ENCODE assay signal across 32 mouse cellular contexts in genomic region chr6:36922006-36922405, GRCm38 (mm10).
"Had no signal": no experiment of that assay in that cellular context is flagged by ENCODE, and none has a peak within 500 bp of the region (broad histone marks: within the 10 kb centered on the region; RNA-seq: fewer than 3 reads in every experiment).

No protein-coding gene starts in this region.

- H3K4me1 ChIP-seq: heart, embryonic 10.5 days; heart, embryonic 12.5 days; heart, embryonic 13.5 days; heart, embryonic 15.5 days; hindbrain, embryonic 10.5 days; hindbrain, embryonic 12.5 days; hindbrain, embryonic 13.5 days; intestine, embryonic 15.5 days had no signal

- H3K9ac ChIP-seq: heart, embryonic 12.5 days; heart, embryonic 13.5 days; heart, embryonic 15.5 days; hindbrain, embryonic 12.5 days; hindbrain, embryonic 13.5 days; hindbrain, embryonic 14.5 days; hindbrain, embryonic 15.5 days; intestine, embryonic 15.5 days had no signal

- H3K36me3 ChIP-seq: heart, embryonic 10.5 days; heart, embryonic 12.5 days; heart, embryonic 13.5 days; heart, embryonic 15.5 days; hindbrain, embryonic 12.5 days; intestine, embryonic 15.5 days had no signal

- ATAC-seq: hindbrain, embryonic 16.5 days; hindbrain, postnatal 0 days; inflammation-experienced regulatory T-cells, adult 6 months; intestine, embryonic 15.5 days; intestine, embryonic 16.5 days; intestine, postnatal 0 days had no signal

- H3K4me3 ChIP-seq: heart, adult 2 months; heart, embryonic 10.5 days; heart, embryonic 12.5 days; heart, embryonic 13.5 days; heart, embryonic 15.5 days; hindbrain, embryonic 10.5 days; hindbrain, embryonic 12.5 days; hindbrain, embryonic 13.5 days; hindbrain, embryonic 15.5 days; intestine, embryonic 15.5 days; layer of hippocampus, adult 2 months; left cerebral cortex, adult 2 months had no signal

- H3K4me2 ChIP-seq: heart, embryonic 11.5 days; heart, embryonic 12.5 days; heart, embryonic 13.5 days; heart, embryonic 15.5 days; hindbrain, embryonic 12.5 days; hindbrain, embryonic 13.5 days; hindbrain, embryonic 14.5 days; hindbrain, embryonic 15.5 days; intestine, embryonic 15.5 days had no signal

- H3K9me3 ChIP-seq: heart, embryonic 10.5 days; hindbrain, embryonic 12.5 days; hindbrain, embryonic 15.5 days; intestine, embryonic 15.5 days had no signal

- H3K27me3 ChIP-seq: heart, embryonic 12.5 days; heart, embryonic 13.5 days; heart, embryonic 15.5 days; hindbrain, embryonic 12.5 days; hindbrain, embryonic 13.5 days; hindbrain, embryonic 15.5 days; intestine, embryonic 15.5 days had no signal

- DNase-seq: heart, adult 2 months; heart, postnatal 10 days; heart, postnatal 14 days; heart, postnatal 36 days; heart, postnatal 4 days; kidney, adult 11 months; kidney, adult 18-20 months; kidney, adult 8-10 months; kidney, postnatal 14 days; kidney, postnatal 25 days; kidney, postnatal 36 days; layer of hippocampus, adult 9-11 months; layer of hippocampus, postnatal 36 days had no signal

- H3K27ac ChIP-seq: heart, adult 2 months; heart, embryonic 10.5 days; heart, embryonic 13.5 days; heart, embryonic 15.5 days; hindbrain, embryonic 10.5 days; hindbrain, embryonic 12.5 days; hindbrain, embryonic 13.5 days; hindbrain, embryonic 14.5 days; hindbrain, embryonic 15.5 days; hindbrain, postnatal 0 days; intestine, embryonic 15.5 days; kidney, postnatal 0 days; layer of hippocampus, adult 2 months; left cerebral cortex, adult 2 months had no signal
